Mouse (Mus musculus) hindbrain, embryonic 10.5 days (tissue): ENCODE results near the gene Fkrp. TPM values are rescaled to one million over a fixed set of nuclear protein-coding genes. Genes with fewer than 3 reads are reported as not detected.

Experiments used
- DNase-seq: peaks from one replicate; pipeline ENCODE4 v3.0.0-alpha.2; 2017; ENCODE audit warnings: low spot score
- H3K27ac ChIP-seq: fragments of 300-500 bp; sonication (generic); 2 replicates; pipeline ENCODE4 v1.5.1; 2016; ENCODE audit warnings: mild to moderate bottlenecking, moderate library complexity
- H3K27me3 ChIP-seq: fragments of 300-500 bp; sonication (generic); 2 replicates; pipeline ENCODE4 v1.6.1; 2016; ENCODE audit warnings: mild to moderate bottlenecking; ENCODE audit not compliant: poor library complexity, insufficient read depth, severe bottlenecking
- H3K36me3 ChIP-seq: fragments of 300-500 bp; sonication (generic); 2 replicates; pipeline ENCODE4 v1.6.1; 2016; ENCODE audit warnings: mild to moderate bottlenecking, moderate library complexity
- H3K4me1 ChIP-seq: fragments of 300-500 bp; sonication (generic); replicated peaks from 2 replicates; pipeline ENCODE4 v1.6.1; 2016; ENCODE audit warnings: mild to moderate bottlenecking
- H3K4me3 ChIP-seq: fragments of 300-500 bp; sonication (generic); 2 replicates; pipeline ENCODE4 v1.5.1; 2016; ENCODE audit warnings: mild to moderate bottlenecking, moderate library complexity
- H3K9me3 ChIP-seq: fragments of 300-500 bp; sonication (generic); 2 replicates; pipeline ENCODE4 v1.6.1; 2016; ENCODE audit warnings: mild to moderate bottlenecking, moderate library complexity
- WGBS: fragments of 180-500 bp; shearing (Covaris S2); methylation state at CpG from one replicate; pipeline ENCODE4 v1.1.7; 2016; 5-methylcytosine and 5-hydroxymethylcytosine counted together
- polyA plus RNA-seq: library from polyadenylated mRNA; unstranded; fragments of >200 nt; fragmentation: Nextera tagmentation; extraction: Ambion mirVana; gene quantifications from 2 replicates; pipeline ENCODE4 v1.2.1, GENCODE M21; 2016

Gene Fkrp
- polyA plus RNA-seq, 1 experiment from 2014 or later, result 29.3 TPM

DNA sequence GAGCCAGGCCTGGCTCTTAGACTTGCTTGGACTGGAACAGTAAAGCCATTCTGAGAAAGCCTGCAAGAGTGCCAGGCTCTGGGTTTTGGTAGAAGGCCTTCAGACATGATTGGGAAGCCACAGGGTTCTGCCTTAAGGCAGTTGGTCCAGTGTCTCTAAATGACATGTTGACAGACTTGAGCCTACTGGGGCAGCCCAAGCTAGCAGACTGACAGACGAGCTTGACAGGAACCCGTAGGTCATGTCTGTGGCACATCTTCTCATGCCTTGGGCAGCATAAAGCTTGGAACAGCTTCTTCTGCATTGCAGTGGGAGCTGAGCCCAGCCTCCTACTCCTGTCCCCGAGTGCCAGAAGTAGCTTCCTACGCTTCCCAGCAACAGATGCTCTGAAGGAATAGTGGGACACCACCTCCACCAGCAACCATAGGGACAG is 5.2 kb upstream of the Fkrp start:
- H3K9me3 ChIP-seq, result no peaks in the 10 kb centered on the region
- 66% methylated on average over 4 of the region's 4 CpGs for WGBS
- 0 out of 2 replicates have a peak overlapping the region, but pooled peaks have one; percentile 12 for H3K27ac ChIP-seq
- H3K4me1 ChIP-seq, result peaks cover 60% of the 10 kb centered on the region
- no peak overlapping the region for H3K4me3 ChIP-seq
- no peaks in the 10 kb centered on the region for H3K27me3 ChIP-seq
- no peak for DNase-seq
- peaks cover 59% of the 10 kb centered on the region for H3K36me3 ChIP-seq

DNA sequence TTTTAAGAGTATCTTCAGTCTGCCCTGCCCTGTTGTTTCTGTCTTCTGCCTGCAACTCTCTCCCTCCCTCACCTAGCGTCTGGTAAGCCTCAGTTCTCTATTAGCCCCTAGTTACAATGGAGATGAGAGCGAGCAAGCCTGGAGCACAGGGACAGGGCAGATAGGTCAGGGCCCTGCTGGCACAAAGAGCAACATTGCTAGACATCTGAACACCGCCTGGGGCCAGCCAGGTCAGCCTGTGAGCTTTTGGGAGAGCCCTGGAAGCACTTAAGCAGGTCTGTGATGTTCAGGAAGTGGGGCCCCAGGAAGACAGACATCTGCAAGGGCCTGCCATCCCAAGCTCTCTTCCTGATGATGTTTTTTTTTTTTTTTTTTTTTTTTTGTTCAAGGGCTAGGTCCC is 4.6 kb upstream of the Fkrp start:
- Histone ChIP-seq H3K36me3 (peaks cover 53% of the 10 kb centered on the region), H3K9me3 (no peaks in the 10 kb centered on the region), H3K4me3 (peak overlapping the region; percentile 11; the same call in 1 of the 2 replicates), H3K4me1 (peaks cover 56% of the 10 kb centered on the region), H3K27me3 (no peaks in the 10 kb centered on the region), H3K27ac (no peak overlapping the region)
- peak; percentile 50 for DNase-seq
- 20% methylated on average over 3 of the region's 3 CpGs for WGBS

- Histone ChIP-seq H3K4me1 (peaks cover 62% of the 10 kb centered on the region), H3K27me3 (no peaks in the 10 kb centered on the region), H3K4me3 (no peak overlapping the region), H3K36me3 (peaks cover 46% of the 10 kb centered on the region), H3K9me3 (no peaks in the 10 kb centered on the region), H3K27ac (no peak overlapping the region)
- DNase-seq, result no peak
- WGBS, result 71% methylated on average over 5 of the region's 5 CpGs
Observed at GRCm38 (mm10) chr7:16820271-16820763, 3.8 kb upstream of the Fkrp start.

DNA sequence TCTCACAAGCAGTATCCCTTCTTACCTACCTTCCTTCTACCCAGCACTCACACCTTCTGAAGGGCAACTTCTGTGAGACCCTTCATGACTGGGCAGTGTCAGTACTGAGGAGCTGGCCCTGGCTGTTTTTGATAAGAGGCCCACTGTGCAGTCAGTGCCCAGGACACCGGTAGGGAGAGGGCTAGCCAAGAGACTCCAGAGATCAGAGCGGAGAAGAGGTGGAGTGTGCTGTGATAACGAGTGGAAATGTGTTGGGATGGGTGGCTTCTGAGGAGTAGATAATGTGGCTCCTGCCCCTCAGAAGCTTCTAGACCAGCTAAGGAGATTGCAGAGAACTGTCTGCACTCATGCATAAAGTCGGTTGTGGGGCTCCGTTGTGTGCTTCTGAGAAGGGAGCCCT is 3.3 kb upstream of the Fkrp start:
- H3K36me3 ChIP-seq, result peaks cover 40% of the 10 kb centered on the region
- no peak overlapping the region for H3K27ac ChIP-seq
- H3K4me3 ChIP-seq, result no peak overlapping the region
- H3K27me3 ChIP-seq, result no peaks in the 10 kb centered on the region
- DNase-seq, result no peak
- no peaks in the 10 kb centered on the region for H3K9me3 ChIP-seq
- H3K4me1 ChIP-seq, result peaks cover 68% of the 10 kb centered on the region
- 83% methylated on average over 5 of the region's 5 CpGs for whole genome bisulfite sequencing

DNA sequence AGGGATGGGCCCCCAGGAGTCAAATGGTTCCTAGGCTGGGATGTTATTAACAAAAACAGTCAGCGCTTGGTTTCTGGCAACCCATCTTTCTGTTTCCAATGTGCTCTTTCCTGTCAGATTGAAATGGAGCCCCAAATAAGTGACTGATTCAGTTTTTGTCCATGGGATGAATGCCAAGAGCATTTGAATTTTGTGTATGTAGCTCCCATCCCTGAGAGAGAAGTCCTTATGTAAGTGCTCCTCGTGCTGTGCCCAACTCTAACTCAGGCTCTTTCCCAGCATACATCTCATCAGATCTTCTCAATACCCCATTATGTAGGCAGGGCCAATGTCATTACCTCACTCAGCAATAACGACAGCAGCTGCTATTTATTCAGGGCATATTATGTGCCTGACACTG is 1.2 kb upstream of the Fkrp start:
- Histone ChIP-seq H3K36me3 (peaks cover 38% of the 10 kb centered on the region), H3K4me3 (peak overlapping the region; percentile 97), H3K4me1 (peaks cover 69% of the 10 kb centered on the region), H3K27ac (peak overlapping the region; percentile 100), H3K27me3 (peaks cover 13% of the 10 kb centered on the region), H3K9me3 (no peaks in the 10 kb centered on the region)
- 75% methylated on average over 3 of the region's 3 CpGs for WGBS
- DNase-seq, result no peak

- Histone ChIP-seq H3K4me1 (peaks cover 69% of the 10 kb centered on the region), H3K9me3 (no peaks in the 10 kb centered on the region), H3K4me3 (peak overlapping the region; percentile 97), H3K27ac (peak overlapping the region; percentile 100), H3K27me3 (peaks cover 29% of the 10 kb centered on the region), H3K36me3 (peaks cover 28% of the 10 kb centered on the region)
- peak; percentile 81 for DNase-seq
- WGBS, result under 1% methylated on average over 55 of the region's 55 CpGs
Observed at GRCm38 (mm10) chr7:16816078-16816474, 456 bp downstream of the Fkrp start.

- peaks cover 69% of the 10 kb centered on the region for H3K4me1 ChIP-seq
Observed at GRCm38 (mm10) chr7:16815351-16815941, 1.1 kb downstream of the Fkrp start, which contains the start of gene Strn4. Gene Strn4 (plus strand): TSS chr7:16815889.

DNA sequence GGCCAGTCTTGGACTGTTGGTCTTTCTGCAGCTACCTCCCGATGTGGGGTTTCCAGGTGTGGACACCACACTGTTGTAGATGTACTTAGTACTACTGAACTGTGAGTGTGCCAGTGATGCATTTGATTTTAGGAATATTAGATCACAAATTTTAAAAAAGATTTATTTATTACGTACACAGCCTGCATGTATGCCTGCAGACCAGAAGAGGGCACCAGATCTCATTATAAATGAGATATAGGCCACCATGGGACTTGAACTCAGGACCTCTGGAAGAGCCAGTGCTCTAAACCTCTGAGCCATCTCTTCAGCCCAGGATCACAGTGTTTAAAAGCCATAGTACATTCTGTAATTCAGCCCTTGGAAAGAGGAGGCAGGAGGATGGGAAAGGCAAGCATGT is 4.0 kb downstream of the Fkrp start:
- 82% methylated on average over 2 of the region's 2 CpGs for WGBS
- Histone ChIP-seq H3K27me3 (peaks cover 41% of the 10 kb centered on the region), H3K36me3 (peaks cover 53% of the 10 kb centered on the region), H3K4me3 (no peak overlapping the region), H3K9me3 (no peaks in the 10 kb centered on the region), H3K27ac (no peak overlapping the region), H3K4me1 (peaks cover 43% of the 10 kb centered on the region)
- DNase-seq, result no peak

More at GRCm38 (mm10) chr7:16815351-16815941, 1.1 kb downstream of the Fkrp start, which contains the start of gene Strn4:
- Histone ChIP-seq H3K36me3 (peaks cover 34% of the 10 kb centered on the region), H3K9me3 (no peaks in the 10 kb centered on the region), H3K27me3 (peaks cover 35% of the 10 kb centered on the region), H3K27ac (peak within 1 kb of the TSS; percentile 100), H3K4me3 (peak within 1 kb of the TSS; percentile 97)
- 6% methylated on average over 1 of the region's 1 CpGs for WGBS
- peak; percentile 48 for DNase-seq

DNA sequence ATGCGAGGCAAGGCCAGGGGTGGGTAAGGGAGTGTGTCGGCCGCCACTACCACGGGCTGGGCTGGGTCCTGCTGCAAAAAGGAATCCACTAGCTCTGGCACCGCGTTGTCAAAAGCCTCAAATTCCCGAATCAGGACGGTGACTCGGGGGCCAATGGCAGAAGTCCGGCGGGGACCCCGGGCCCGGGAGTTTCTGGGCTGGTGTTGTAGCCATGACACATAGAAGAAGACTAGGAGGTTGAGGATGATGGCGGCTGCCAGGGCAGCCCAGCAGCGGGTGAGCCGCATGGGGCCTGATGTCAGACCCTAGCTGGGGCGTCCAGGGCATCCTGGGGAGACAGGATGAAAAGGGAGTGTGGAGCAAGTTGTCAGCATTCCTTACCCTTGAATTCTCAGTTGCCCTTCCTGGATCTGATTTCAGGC is 4.9 kb downstream of the Fkrp start:
- Histone ChIP-seq H3K36me3 (peaks cover 62% of the 10 kb centered on the region), H3K4me1 (peaks cover 36% of the 10 kb centered on the region), H3K9me3 (no peaks in the 10 kb centered on the region), H3K27ac (peak overlapping the region; percentile 72; the same call in 1 of the 2 replicates), H3K27me3 (peaks cover 41% of the 10 kb centered on the region), H3K4me3 (peak overlapping the region; percentile 53)
- no peak for DNase-seq
- 8% methylated on average over 17 of the region's 17 CpGs for WGBS

- peaks cover 66% of the 10 kb centered on the region for H3K36me3 ChIP-seq
- H3K4me1 ChIP-seq, result peaks cover 35% of the 10 kb centered on the region
- peak overlapping the region; percentile 53 for H3K4me3 ChIP-seq
- peak overlapping the region; percentile 72 for H3K27ac ChIP-seq
- H3K9me3 ChIP-seq, result no peaks in the 10 kb centered on the region
- H3K27me3 ChIP-seq, result peaks cover 41% of the 10 kb centered on the region
- peak; percentile 69 for DNase-seq
- 4% methylated on average over 90 of the region's 90 CpGs for WGBS
Observed at GRCm38 (mm10) chr7:16810920-16811648, 5.4 kb downstream of the Fkrp start.

GRCm38 (mm10) chr7:16810399-16810919 is 6.1 kb downstream of the Fkrp start:
- Histone ChIP-seq H3K27me3 (peaks cover 41% of the 10 kb centered on the region), H3K36me3 (peaks cover 66% of the 10 kb centered on the region), H3K4me1 (peaks cover 29% of the 10 kb centered on the region), H3K4me3 (peak overlapping the region; percentile 53), H3K9me3 (no peaks in the 10 kb centered on the region), H3K27ac (no peak overlapping the region)
- WGBS, result 48% methylated on average over 28 of the region's 28 CpGs
- DNase-seq, result peak; percentile 12

DNA sequence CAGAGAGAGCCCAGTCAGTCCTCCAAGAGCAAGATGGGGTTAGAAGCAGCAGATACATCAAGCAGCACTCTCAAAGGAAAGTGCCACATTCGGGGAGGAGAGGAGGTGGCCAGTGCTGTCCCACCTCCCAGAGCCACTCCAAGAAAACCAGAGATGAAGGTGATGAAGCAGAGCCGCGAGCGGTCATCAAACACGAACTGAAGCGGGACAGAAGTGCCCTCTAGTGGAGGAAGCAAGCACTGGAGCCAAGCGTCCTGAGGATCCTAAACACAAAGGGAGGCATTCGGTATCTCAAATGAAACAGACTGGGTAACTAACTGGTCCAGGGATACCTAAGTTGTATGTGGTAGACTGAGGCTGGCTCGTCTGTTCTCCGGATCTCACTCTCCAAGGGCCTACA is 6.8 kb downstream of the Fkrp start:
- peaks cover 22% of the 10 kb centered on the region for H3K4me1 ChIP-seq
- H3K9me3 ChIP-seq, result no peaks in the 10 kb centered on the region
- peak; percentile 73 for DNase-seq
- no peak overlapping the region for H3K27ac ChIP-seq
- WGBS, result 26% methylated on average over 10 of the region's 10 CpGs
- H3K4me3 ChIP-seq, result no peak overlapping the region
- H3K27me3 ChIP-seq, result peaks cover 41% of the 10 kb centered on the region
- H3K36me3 ChIP-seq, result peaks cover 66% of the 10 kb centered on the region

DNA sequence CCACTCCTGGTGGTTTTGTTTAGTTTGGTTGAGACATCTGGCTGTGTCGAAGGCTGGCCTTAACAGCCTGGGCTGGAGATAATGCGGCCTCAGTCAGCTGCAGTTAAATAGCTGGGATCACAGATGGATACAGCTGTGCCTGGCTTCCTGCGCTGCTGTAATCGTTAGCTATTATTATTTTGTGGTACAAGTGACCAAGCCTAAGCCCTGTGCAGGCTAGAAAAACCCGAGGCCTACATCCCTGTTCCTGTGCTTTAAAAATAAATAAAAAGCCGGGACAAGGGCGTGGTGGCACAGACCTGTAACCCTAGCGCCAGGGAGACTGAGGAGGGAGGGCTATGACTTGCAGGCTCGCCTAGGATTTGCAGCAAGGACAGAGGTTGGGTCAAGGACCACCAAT is 7.9 kb downstream of the Fkrp start:
- H3K9me3 ChIP-seq, result no peaks in the 10 kb centered on the region
- H3K27me3 ChIP-seq, result peaks cover 38% of the 10 kb centered on the region
- H3K36me3 ChIP-seq, result peaks cover 58% of the 10 kb centered on the region
- DNase-seq, result no peak
- H3K4me1 ChIP-seq, result peaks cover 25% of the 10 kb centered on the region
- 86% methylated on average over 9 of the region's 9 CpGs for WGBS
- H3K4me3 ChIP-seq, result no peak overlapping the region
- no peak overlapping the region for H3K27ac ChIP-seq
